Mouse (Mus musculus): ENCODE data around the gene Xiap. TPM values are rescaled to one million over a fixed set of nuclear protein-coding genes. Genes with fewer than 3 reads are reported as not detected.
"Not testable (repeated sequence)": the region's sequence is repeated elsewhere in the genome, so short reads cannot be mapped to it uniquely, and the experiment has no call there.

Xiap gene
- total RNA-seq (2021): 10 to 100 TPM; 48.0 to 48.2 TPM

- no peak for DNase-seq
- intact Hi-C loops (cut with DNase I): no loop called here
Observed at GRCm38 (mm10) chrX:42059282-42060068, at the start of gene Xiap. Gene Xiap, plus strand, starts transcription at chrX:42059679.

DNA sequence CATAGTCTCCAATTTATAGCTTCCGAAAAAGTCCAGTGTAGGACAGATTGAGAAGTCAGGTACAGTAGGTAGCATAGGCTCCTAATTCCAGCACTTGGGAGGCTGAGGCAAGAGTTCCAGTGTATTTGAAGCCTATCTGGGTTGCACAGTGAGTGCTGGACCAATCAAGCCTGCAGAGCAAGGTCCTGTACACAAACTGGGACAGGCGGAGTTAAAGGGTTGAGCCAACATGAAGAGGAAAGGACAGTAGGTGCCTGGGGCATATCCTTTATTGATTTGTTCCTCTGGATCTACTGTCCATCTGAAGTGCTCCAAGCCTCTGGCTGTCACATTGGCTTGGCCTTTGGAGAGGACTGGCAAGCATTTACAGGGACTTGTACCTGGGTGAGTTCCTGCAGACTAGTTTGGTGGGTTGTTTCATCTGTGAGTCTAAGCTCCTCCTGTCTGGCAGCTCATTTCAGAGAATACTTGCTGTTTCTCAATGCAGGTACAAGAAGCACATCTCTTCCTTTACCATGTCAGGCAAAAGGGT is 46.7 kb upstream of the Xiap start:
- no peak for DNase-seq
- intact Hi-C loops (cut with DNase I): no loop called here

GRCm38 (mm10) chrX:42013776-42014175 is 45.7 kb upstream of the Xiap start:
- no peak for DNase-seq
- intact Hi-C loops (cut with DNase I): no loop called here

DNA sequence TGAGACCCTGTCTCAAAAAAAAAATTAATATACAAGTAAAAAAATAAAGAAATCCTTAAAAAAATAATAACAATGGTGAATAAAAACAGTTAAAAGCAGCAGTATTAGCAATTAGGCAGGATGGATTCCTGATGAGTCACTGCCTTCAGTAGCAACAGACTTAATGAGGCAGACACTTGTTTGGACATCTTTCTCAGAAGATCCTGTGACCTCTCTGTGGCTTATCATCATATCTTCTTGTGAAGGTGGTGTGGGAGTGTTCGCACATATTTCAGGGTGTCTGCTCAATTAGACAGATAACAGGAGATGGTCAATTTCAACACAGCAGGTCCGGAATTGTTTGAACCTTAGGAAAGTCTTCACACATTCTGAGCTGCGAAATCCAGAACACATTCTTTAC is 45.0 kb upstream of the Xiap start:
- intact Hi-C loops (cut with DNase I): no loop called here
- DNase-seq: no peak

DNA sequence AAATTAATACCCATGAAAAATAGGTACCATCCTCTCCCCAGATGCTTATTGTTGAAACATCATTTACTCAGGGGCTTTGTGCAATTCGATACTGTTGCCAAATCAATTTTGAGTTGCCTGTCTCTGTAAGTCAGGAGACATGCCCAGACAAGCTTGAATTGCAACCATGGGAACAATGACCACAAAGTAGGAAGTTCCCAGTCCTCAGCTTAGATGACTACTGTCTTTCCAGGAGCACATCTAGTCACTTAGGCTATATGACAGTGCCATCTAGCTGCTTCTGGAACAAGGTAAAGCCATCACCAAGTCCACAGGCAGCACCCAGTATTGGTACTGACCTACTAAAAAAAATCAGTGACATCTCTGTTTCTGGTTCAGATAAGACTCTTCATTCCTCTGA is 41.4 kb upstream of the Xiap start:
- intact Hi-C loops (cut with DNase I): no loop called here
- peak in 1 of 2 experiments; percentile 2 for DNase-seq

GRCm38 (mm10) chrX:42019441-42019840 is 40.0 kb upstream of the Xiap start:
- intact Hi-C loops (cut with DNase I): no loop called here
- DNase-seq: no peak

- intact Hi-C loops (cut with DNase I); DNase-seq: not testable (repeated sequence)
Observed at GRCm38 (mm10) chrX:42025802-42026440, 33.6 kb upstream of the Xiap start.

DNA sequence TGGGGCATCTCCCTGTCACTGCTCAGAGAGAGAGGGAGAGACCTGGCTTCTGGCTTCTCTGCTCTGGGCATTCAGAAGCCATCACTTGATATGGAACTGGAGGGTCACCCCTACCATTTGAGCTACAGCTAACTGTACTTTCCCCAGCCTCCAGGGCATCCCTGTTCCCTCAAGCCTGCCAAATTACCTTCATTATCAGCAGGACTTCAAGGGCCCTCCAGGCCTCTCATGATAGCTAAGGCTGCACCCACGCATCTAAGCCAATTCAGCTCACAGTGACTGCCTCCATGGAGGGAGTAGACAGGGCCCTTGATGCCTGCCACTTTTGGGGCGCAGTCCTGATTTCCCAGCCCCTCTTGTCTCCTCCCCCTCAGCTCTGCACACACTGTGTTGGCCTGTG is 32.5 kb upstream of the Xiap start:
- DNase-seq: peak in 1 of 2 experiments; percentile 21
- intact Hi-C loops (cut with DNase I): not testable (repeated sequence)

DNA sequence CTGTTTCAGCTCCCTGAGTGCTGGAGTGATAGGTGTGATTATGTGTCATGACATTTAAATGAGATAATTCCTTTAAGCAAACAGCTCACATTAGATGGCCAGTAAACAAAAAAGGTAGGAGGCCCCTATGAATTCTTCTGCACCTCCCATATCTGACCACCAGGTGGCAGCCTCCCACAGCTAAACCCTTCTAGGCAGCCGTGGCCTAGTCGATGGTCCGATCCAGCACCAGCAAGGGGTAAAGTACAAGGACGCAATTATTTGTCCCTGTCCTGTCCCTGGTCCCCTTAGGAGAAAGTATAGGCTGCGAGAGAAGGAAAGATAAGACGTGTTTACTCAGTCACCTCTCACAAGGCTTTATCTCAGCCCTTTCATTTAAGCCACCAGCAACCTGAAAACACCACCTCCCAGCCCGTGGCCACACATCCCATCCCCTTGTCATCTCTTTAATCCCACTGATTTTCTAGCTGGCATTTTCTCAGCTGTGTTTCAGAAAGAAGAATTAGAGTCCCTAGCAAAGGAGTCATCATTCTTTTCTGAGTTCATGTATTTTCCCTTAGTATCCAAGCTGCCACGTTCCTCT is 26.3 kb upstream of the Xiap start:
- DNase-seq: peak; percentile 78 to 84
- intact Hi-C loops (cut with DNase I): loop anchor here (1.0 to 5.0 kb wide), 4 partner anchors 33 to 209 kb away; partner anchors contain the start of gene Stag2

GRCm38 (mm10) chrX:42033911-42034310 is 25.6 kb upstream of the Xiap start:
- intact Hi-C loops (cut with DNase I): loop anchor here (1.0 to 5.0 kb wide), 4 partner anchors 32 to 208 kb away; partner anchors contain the start of gene Stag2
- DNase-seq: no peak

- DNase-seq: no peak
- intact Hi-C loops (cut with DNase I): no loop called here
Observed at GRCm38 (mm10) chrX:42039481-42039880, 20.0 kb upstream of the Xiap start.

GRCm38 (mm10) chrX:42044935-42045334 is 14.5 kb upstream of the Xiap start:
- intact Hi-C loops (cut with DNase I): no loop called here
- DNase-seq: no peak

GRCm38 (mm10) chrX:42050652-42051643 is 8.5 kb upstream of the Xiap start:
- intact Hi-C loops (cut with DNase I): no loop called here
- DNase-seq: peak in 1 of 2 experiments; percentile 15

DNA sequence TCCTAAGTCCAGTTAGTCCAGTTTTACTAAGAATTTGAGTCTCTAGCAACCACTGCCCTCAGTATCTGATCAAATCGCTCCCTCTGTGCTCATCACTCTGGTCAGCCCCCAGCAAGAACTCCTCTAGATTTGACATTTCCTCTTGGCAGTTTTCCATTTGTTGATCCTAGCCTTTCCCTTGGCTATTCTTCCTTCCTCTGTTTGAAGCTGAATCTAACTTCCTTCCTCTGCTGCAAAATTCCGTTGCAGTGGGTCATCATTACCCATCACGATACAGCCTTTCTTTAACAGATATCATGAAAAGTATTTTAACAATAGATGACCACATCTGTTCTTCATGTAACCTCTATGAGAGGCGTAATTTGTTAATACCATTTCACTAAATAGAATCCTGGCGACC is 2.5 kb upstream of the Xiap start:
- intact Hi-C loops (cut with DNase I): no loop called here
- DNase-seq: peak in 1 of 2 experiments; percentile 13

DNA sequence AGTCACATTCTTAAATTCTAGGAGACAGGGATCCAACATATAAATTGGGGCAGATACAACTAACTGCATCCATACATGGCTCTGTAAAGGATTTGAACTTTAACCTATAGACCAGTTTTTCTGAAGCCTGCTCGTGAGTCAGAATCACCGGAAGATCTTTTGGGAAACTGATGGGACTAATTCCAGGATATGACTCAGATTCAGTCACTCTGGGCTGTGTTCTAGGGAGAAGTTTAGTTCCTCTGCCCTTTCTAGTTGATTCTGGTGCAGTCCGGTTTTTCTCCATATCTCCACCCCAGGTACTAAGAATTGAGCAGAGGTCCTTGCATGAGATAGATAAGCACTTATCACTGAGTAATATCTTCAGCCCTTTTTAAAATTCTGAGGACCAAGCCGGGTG is 1.6 kb upstream of the Xiap start:
- no peak for DNase-seq

GRCm38 (mm10) chrX:42063621-42064020 is 4.1 kb downstream of the Xiap start:
- intact Hi-C loops (cut with DNase I): no loop called here
- no peak for DNase-seq

More for the DNA sequence above, 1.6 kb upstream of the Xiap start:
- intact Hi-C loops (cut with DNase I): no loop called here

DNA sequence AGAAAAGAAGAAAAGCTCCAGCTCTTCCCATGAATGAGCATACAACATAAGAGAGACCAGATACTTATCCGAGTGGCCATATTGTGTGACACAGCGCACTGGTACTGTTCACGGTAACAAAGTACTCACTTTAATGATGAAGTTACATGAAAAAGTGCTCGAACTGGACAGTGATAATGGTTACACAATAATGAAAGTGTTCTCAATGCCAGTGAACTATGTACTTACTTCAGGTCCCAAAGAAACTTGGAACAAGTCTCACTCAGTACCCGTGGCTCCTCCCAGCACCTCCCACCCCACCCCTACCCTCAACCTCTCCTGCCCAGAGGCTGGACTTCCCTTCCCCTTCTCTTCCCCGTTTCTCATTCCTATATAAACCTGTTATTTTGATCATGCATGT is 5.6 kb downstream of the Xiap start:
- DNase-seq: no peak
- intact Hi-C loops (cut with DNase I): no loop called here

GRCm38 (mm10) chrX:42066771-42067170 is 7.3 kb downstream of the Xiap start:
- no peak for DNase-seq
- intact Hi-C loops (cut with DNase I): loop anchor here (1.0 kb wide), 1 partner anchor 33 kb away; no protein-coding TSS in a partner anchor

- intact Hi-C loops (cut with DNase I): loop anchor here (1.0 kb wide), 1 partner anchor 84 kb away; no protein-coding TSS in a partner anchor
- DNase-seq: peak; percentile 77 to 81
Observed at GRCm38 (mm10) chrX:42067791-42068200, 8.3 kb downstream of the Xiap start.

Measured in heart, postnatal 10 days (tissue).